Mouse (Mus musculus): ENCODE results near the gene Ajuba. TPM values are rescaled to one million over a fixed set of nuclear protein-coding genes. Genes with fewer than 3 reads are reported as not detected.
A peak's percentile ranks its signal among the peaks of the same experiment; 100 is the strongest.

Gene Ajuba
- total and polyA plus RNA-seq, 3 experiments = 4.6 to 7.8 (median 4.8) TPM

- peak overlapping the region; percentile 89; the same call in 1 of the 2 replicates for H3K27ac ChIP-seq
- intact Hi-C loops (cut with DNase I) = loop anchor here (5.0 kb wide), 1 partner anchor 48 kb away; no protein-coding TSS in a partner anchor
- TF ChIP-seq CTCF (IDR thresholded peaks at IDR 0.05) (no peak), EP300 (IDR thresholded peaks at IDR 0.05; ENCODE audit: insufficient read depth, low read depth, low read length) (no peak), POLR2A (IDR thresholded peaks at IDR 0.05; ENCODE audit: insufficient read depth, low read depth, low read length) (no peak)
- no peaks in the 10 kb centered on the region for H3K79me2 ChIP-seq (replicated peaks; ENCODE audit: control insufficient read depth, insufficient read depth, low read length)
- DNase-seq = peak; percentile 76 to 79
- peak overlapping the region; percentile 99 for H3K4me3 ChIP-seq
- peaks cover 3% of the 10 kb centered on the region for H3K4me1 ChIP-seq (ENCODE audit: control insufficient read depth, insufficient read depth, low read length)
- WGBS = 2% methylated on average over 37 of the region's 39 CpGs
- H3K27me3 ChIP-seq (ENCODE audit: control insufficient read depth, insufficient read depth, low read length) = peaks cover 2% of the 10 kb centered on the region; the same call in 1 of the 2 replicates
- H3K9ac ChIP-seq (ENCODE audit: low read depth, low read length) = peak overlapping the region; percentile 84
- H3K36me3 ChIP-seq (ENCODE audit: control insufficient read depth, insufficient read depth, low read length) = no peaks in the 10 kb centered on the region
Measured at GRCm38 (mm10) chr14:54575631-54576030, 1.7 kb downstream of the Ajuba start.

GRCm38 (mm10) chr14:54575031-54575430 lies 2.3 kb downstream of the Ajuba start:
- Histone ChIP-seq H3K4me1 (ENCODE audit: control insufficient read depth, insufficient read depth, low read length) (peaks cover 3% of the 10 kb centered on the region), H3K36me3 (ENCODE audit: control insufficient read depth, insufficient read depth, low read length) (no peaks in the 10 kb centered on the region), H3K27me3 (ENCODE audit: control insufficient read depth, insufficient read depth, low read length) (peaks cover 2% of the 10 kb centered on the region; the same call in 1 of the 2 replicates), H3K4me3 (peak overlapping the region; percentile 99), H3K79me2 (replicated peaks; ENCODE audit: control insufficient read depth, insufficient read depth, low read length) (no peaks in the 10 kb centered on the region), H3K27ac (no peak overlapping the region; the same call in 1 of the 2 replicates), H3K9ac (ENCODE audit: low read depth, low read length) (0 out of 2 replicates have a peak overlapping the region, but pooled peaks have one; percentile 32)
- TF ChIP-seq CTCF (IDR thresholded peaks at IDR 0.05) (no peak), POLR2A (IDR thresholded peaks at IDR 0.05; ENCODE audit: insufficient read depth, low read depth, low read length) (no peak), EP300 (IDR thresholded peaks at IDR 0.05; ENCODE audit: insufficient read depth, low read depth, low read length) (no peak)
- no peak for DNase-seq
- intact Hi-C loops (cut with DNase I) = loop anchor here (5.0 kb wide), 1 partner anchor 48 kb away; no protein-coding TSS in a partner anchor
- 38% methylated on average over 8 of the region's 8 CpGs for WGBS

DNA sequence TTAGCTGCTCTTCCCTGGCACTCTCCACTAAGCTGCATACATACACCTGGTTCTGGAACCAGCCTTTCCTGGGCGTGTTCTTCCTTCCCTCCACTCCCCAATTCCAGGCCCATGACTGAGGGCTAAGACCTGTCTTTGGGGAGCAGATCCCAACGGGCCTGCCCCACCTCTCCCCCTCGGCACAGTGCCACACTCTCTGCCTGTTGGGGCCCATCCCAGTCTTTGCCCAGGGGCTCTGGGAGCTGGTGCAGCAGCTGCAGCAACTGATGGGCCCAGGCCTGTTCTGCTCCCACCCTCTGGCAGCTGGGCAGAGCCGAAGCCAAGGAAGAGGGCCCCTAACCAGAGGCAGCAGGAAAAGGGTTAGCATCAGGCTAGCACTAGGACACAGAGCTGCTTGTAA lies 3.1 kb downstream of the Ajuba start:
- no peak overlapping the region for H3K4me3 ChIP-seq
- H3K27ac ChIP-seq = no peak overlapping the region; the same call in 1 of the 2 replicates
- 49% methylated on average over 4 of the region's 4 CpGs for WGBS
- TF ChIP-seq CTCF (IDR thresholded peaks at IDR 0.05) = no peak
- H3K27me3 ChIP-seq (ENCODE audit: control insufficient read depth, insufficient read depth, low read length) = peaks cover 2% of the 10 kb centered on the region; the same call in 1 of the 2 replicates
- H3K9ac ChIP-seq (ENCODE audit: low read depth, low read length) = peak overlapping the region; percentile 35
- H3K36me3 ChIP-seq (ENCODE audit: control insufficient read depth, insufficient read depth, low read length) = no peaks in the 10 kb centered on the region
- DNase-seq = no peak
- peaks cover 3% of the 10 kb centered on the region for H3K4me1 ChIP-seq (ENCODE audit: control insufficient read depth, insufficient read depth, low read length)
- intact Hi-C loops (cut with DNase I) = no loop called here
- no peaks in the 10 kb centered on the region for H3K79me2 ChIP-seq (replicated peaks; ENCODE audit: control insufficient read depth, insufficient read depth, low read length)

- intact Hi-C loops (cut with DNase I) = no loop called here
- H3K27me3 ChIP-seq (ENCODE audit: control insufficient read depth, insufficient read depth, low read length) = peaks cover 2% of the 10 kb centered on the region; the same call in 1 of the 2 replicates
- peak in 1 of 2 experiments; percentile 51 for DNase-seq
- peak overlapping the region; percentile 28; the same call in 1 of the 2 replicates for H3K9ac ChIP-seq (ENCODE audit: low read depth, low read length)
- H3K27ac ChIP-seq = peak overlapping the region; percentile 26
- 41% methylated on average over 14 of the region's 14 CpGs for WGBS
- peaks cover 1% of the 10 kb centered on the region; the same call in 1 of the 2 replicates for H3K4me1 ChIP-seq (ENCODE audit: control insufficient read depth, insufficient read depth, low read length)
- H3K4me3 ChIP-seq = no peak overlapping the region
- no peaks in the 10 kb centered on the region for H3K79me2 ChIP-seq (replicated peaks; ENCODE audit: control insufficient read depth, insufficient read depth, low read length)
- H3K36me3 ChIP-seq (ENCODE audit: control insufficient read depth, insufficient read depth, low read length) = no peaks in the 10 kb centered on the region
- TF ChIP-seq EP300 (IDR thresholded peaks at IDR 0.05; ENCODE audit: insufficient read depth, low read depth, low read length) (no peak), POLR2A (IDR thresholded peaks at IDR 0.05; ENCODE audit: insufficient read depth, low read depth, low read length) (no peak)
Measured at GRCm38 (mm10) chr14:54572790-54573736, 4.3 kb downstream of the Ajuba start.

- peak overlapping the region; percentile 12; the same call in 1 of the 2 replicates for H3K27ac ChIP-seq
- no peaks in the 10 kb centered on the region for H3K36me3 ChIP-seq (ENCODE audit: control insufficient read depth, insufficient read depth, low read length)
- intact Hi-C loops (cut with DNase I) = no loop called here
- H3K4me3 ChIP-seq = no peak overlapping the region
- H3K79me2 ChIP-seq (replicated peaks; ENCODE audit: control insufficient read depth, insufficient read depth, low read length) = no peaks in the 10 kb centered on the region
- 56% methylated on average over 4 of the region's 4 CpGs for WGBS
- peaks cover 1% of the 10 kb centered on the region; the same call in 1 of the 2 replicates for H3K4me1 ChIP-seq (ENCODE audit: control insufficient read depth, insufficient read depth, low read length)
- DNase-seq = no peak
- peaks cover 2% of the 10 kb centered on the region; the same call in 1 of the 2 replicates for H3K27me3 ChIP-seq (ENCODE audit: control insufficient read depth, insufficient read depth, low read length)
- H3K9ac ChIP-seq (ENCODE audit: low read depth, low read length) = no peak overlapping the region
- TF ChIP-seq EP300 (IDR thresholded peaks at IDR 0.05; ENCODE audit: insufficient read depth, low read depth, low read length) (no peak), CTCF (IDR thresholded peaks at IDR 0.05) (no peak), POLR2A (IDR thresholded peaks at IDR 0.05; ENCODE audit: insufficient read depth, low read depth, low read length) (no peak)
Measured at GRCm38 (mm10) chr14:54572122-54572521, 5.2 kb downstream of the Ajuba start.
